ENCODE assay signal across 8 mouse cellular contexts in the genomic region with DNA sequence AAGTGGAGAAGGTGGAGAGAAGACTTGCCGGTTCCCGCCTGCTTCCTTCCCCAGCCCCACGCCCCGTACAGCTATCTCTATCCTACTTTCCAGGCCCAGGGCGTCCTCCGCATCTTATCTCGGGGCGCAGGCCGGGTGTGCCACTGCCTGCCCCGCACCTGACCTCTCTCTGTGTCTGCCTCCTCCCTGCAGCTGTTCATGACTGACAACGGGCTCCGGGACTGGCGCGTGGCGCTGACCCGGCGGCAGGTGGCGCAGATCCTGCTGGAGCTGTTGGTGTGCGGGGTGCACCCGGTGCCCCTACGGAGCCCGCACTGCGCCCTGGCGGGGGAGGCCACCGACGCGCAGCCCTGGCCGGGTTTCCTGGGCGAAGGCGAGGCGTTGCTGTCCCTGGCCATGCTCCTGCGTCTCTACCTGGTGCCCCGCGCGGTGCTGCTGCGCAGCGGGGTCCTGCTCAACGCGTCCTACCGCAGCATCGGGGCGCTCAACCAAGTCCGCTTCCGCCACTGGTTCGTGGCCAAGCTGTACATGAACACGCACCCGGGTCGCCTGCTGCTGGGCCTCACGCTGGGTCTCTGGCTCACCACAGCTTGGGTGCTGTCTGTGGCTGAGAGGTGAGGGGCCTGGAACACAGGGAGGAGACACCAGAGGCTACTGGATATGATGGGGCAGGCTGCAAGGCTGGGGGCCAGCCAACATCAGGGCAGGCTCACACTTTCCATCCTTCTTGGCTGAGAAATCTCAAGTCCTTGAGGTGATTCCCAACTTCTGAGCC. TPM values are rescaled to one million over a fixed set of nuclear protein-coding genes. Genes with fewer than 3 reads are reported as not detected.
A peak's percentile ranks its signal among the peaks of the same experiment; 100 is the strongest.
DNase-seq lines count a peak whose midpoint lies in the region; ATAC-seq and TF ChIP-seq lines count a peak whose summit lies in the region.

No protein-coding gene starts in this region.

- H3K27ac ChIP-seq in heart, adult 2 months = no peak overlapping the region
- peak overlapping the region; percentile 66 for H3K27ac ChIP-seq in limb, embryonic 10.5 days
- H3K27ac ChIP-seq in midbrain, embryonic 11.5 days (ENCODE audit: low read depth, low read length) = no peak overlapping the region

- peaks cover 3% of the 10 kb centered on the region for H3K27me3 ChIP-seq in heart, adult 2 months (ENCODE audit: control insufficient read depth, insufficient read depth, low read length)
- peaks cover 11% of the 10 kb centered on the region; the same call in 1 of the 2 replicates for H3K27me3 ChIP-seq in limb, embryonic 10.5 days (ENCODE audit: low read depth, poor library complexity, severe bottlenecking)
- H3K27me3 ChIP-seq in midbrain, embryonic 11.5 days (ENCODE audit: control insufficient read depth, insufficient read depth, low read length) = peaks cover 3% of the 10 kb centered on the region; the same call in 1 of the 2 replicates

- no peak for TF ChIP-seq POLR2A in heart, adult 2 months (IDR thresholded peaks at IDR 0.05; ENCODE audit: insufficient read depth, low read depth, low read length)

- 0 out of 2 replicates have a peak overlapping the region, but pooled peaks have one; percentile 14 for H3K9ac ChIP-seq in heart, adult 2 months (ENCODE audit: low read depth, low read length)
- peak overlapping the region; percentile 47 for H3K9ac ChIP-seq in midbrain, embryonic 11.5 days (ENCODE audit: low read length)

- peaks cover 4% of the 10 kb centered on the region for H3K4me1 ChIP-seq in heart, adult 2 months (ENCODE audit: control insufficient read depth, insufficient read depth, low read length)
- H3K4me1 ChIP-seq in limb, embryonic 10.5 days = peaks cover 56% of the 10 kb centered on the region
- H3K4me1 ChIP-seq in midbrain, embryonic 11.5 days (ENCODE audit: control insufficient read depth, insufficient read depth, low read length) = no peaks in the 10 kb centered on the region; the same call in 1 of the 2 replicates

- intact Hi-C loops in heart, adult 2 months (cut with DNase I) = no loop called here
- intact Hi-C loops in left cerebral cortex, postnatal 4 days (cut with DNase I) = no loop called here

- H3K4me2 ChIP-seq in midbrain, embryonic 11.5 days = peak overlapping the region; percentile 47

- peak; percentile 64 for TF ChIP-seq CTCF in heart, adult 2 months (IDR thresholded peaks at IDR 0.05)

- peak; percentile 53 for DNase-seq in ovary, postnatal 36 days (ENCODE audit: low spot score)
- no peak for DNase-seq in ovary, postnatal 14 days (ENCODE audit: low spot score)
- DNase-seq in cerebellum, postnatal 36 days = peak; percentile 50 to 57
- DNase-seq in heart, adult 2 months = peak; percentile 55 to 59
- peak; percentile 78 for DNase-seq in limb, embryonic 10.5 days (ENCODE audit: low spot score)
- peak; percentile 90 for DNase-seq in midbrain, embryonic 11.5 days (ENCODE audit: low spot score, missing footprints)
- DNase-seq in thymus, adult 18-20 months = peak; percentile 75 to 82
- DNase-seq in left cerebral cortex, postnatal 4 days = no peak

- H3K36me3 ChIP-seq in heart, adult 2 months (ENCODE audit: control insufficient read depth, insufficient read depth, low read length) = no peaks in the 10 kb centered on the region
- no peaks in the 10 kb centered on the region for H3K36me3 ChIP-seq in limb, embryonic 10.5 days
- no peaks in the 10 kb centered on the region for H3K36me3 ChIP-seq in midbrain, embryonic 11.5 days (ENCODE audit: control insufficient read depth, insufficient read depth, low read length)

- WGBS in heart, adult 2 months = 6% methylated on average over 49 of the region's 49 CpGs
- 10% methylated on average over 49 of the region's 49 CpGs for WGBS in limb, embryonic 10.5 days
- WGBS in midbrain, embryonic 11.5 days = 7% methylated on average over 43 of the region's 49 CpGs

- ATAC-seq in midbrain, embryonic 11.5 days (ENCODE audit: low FRiP score) = peak; percentile 73

- peak overlapping the region; percentile 24; the same call in 1 of the 2 replicates for H3K4me3 ChIP-seq in heart, adult 2 months
- peak overlapping the region; percentile 47 for H3K4me3 ChIP-seq in limb, embryonic 10.5 days
- H3K4me3 ChIP-seq in midbrain, embryonic 11.5 days (ENCODE audit: low read depth, low read length) = peak overlapping the region; percentile 21; the same call in 1 of the 2 replicates

- no peaks in the 10 kb centered on the region for H3K79me2 ChIP-seq in heart, adult 2 months (replicated peaks; ENCODE audit: control insufficient read depth, insufficient read depth, low read length)

- 0 out of 2 replicates have a peak, but pooled peaks cover 1% of the 10 kb centered on the region for H3K9me3 ChIP-seq in limb, embryonic 10.5 days (replicated peaks)
- H3K9me3 ChIP-seq in midbrain, embryonic 11.5 days (ENCODE audit: control insufficient read depth, low read length) = no peaks in the 10 kb centered on the region

- TF ChIP-seq EP300 in heart, adult 2 months (IDR thresholded peaks at IDR 0.05; ENCODE audit: insufficient read depth, low read depth, low read length) = no peak

RNA-seq across cellular contexts. Expression of a gene that starts 7.2 kb away (rescaled TPM):
- 1 to 10 TPM in 1 of 2 experiments, under 1 TPM in 1; 0.91 to 1.1 TPM for total RNA-seq in heart, adult 2 months (2021)
- 1.2 and 1.9 TPM in 2 replicates for polyA plus RNA-seq in heart, adult 2 months (2012; rRNA removed)
- polyA plus RNA-seq in limb, embryonic 10.5 days (2016; fragmentation: Nextera tagmentation; extraction: Ambion mirVana) = 3.6 and 4.0 TPM in 2 replicates
- 2.8 and 3.4 TPM in 2 replicates for polyA plus RNA-seq in midbrain, embryonic 11.5 days (2014; fragmentation: Nextera tagmentation; extraction: Ambion mirVana)
- under 1 TPM; 0.34 to 0.48 TPM for total RNA-seq in left cerebral cortex, postnatal 4 days (2021)

RNA-seq across cellular contexts. Expression of a gene that starts 22.1 kb away (rescaled TPM):
- total RNA-seq in heart, adult 2 months (2021) = 1 to 10 TPM; 5.9 to 6.6 TPM
- 19.2 and 21.4 TPM in 2 replicates for polyA plus RNA-seq in heart, adult 2 months (2012; rRNA removed)
- polyA plus RNA-seq in limb, embryonic 10.5 days (2016; fragmentation: Nextera tagmentation; extraction: Ambion mirVana) = 28.3 and 29.0 TPM in 2 replicates
- 18.7 and 20.9 TPM in 2 replicates for polyA plus RNA-seq in midbrain, embryonic 11.5 days (2014; fragmentation: Nextera tagmentation; extraction: Ambion mirVana)
- total RNA-seq in left cerebral cortex, postnatal 4 days (2021) = 10 to 100 TPM; 42.0 to 43.2 TPM

RNA-seq across cellular contexts. Expression of a gene that starts 28.3 kb away (rescaled TPM):
- total RNA-seq in heart, adult 2 months (2021) = not detected
- polyA plus RNA-seq in heart, adult 2 months (2012; rRNA removed) = not detected in 2 replicates
- polyA plus RNA-seq in limb, embryonic 10.5 days (2016; fragmentation: Nextera tagmentation; extraction: Ambion mirVana) = not detected in 2 replicates
- not detected in 2 replicates for polyA plus RNA-seq in midbrain, embryonic 11.5 days (2014; fragmentation: Nextera tagmentation; extraction: Ambion mirVana)
- not detected for total RNA-seq in left cerebral cortex, postnatal 4 days (2021)

RNA-seq across cellular contexts. Expression of a gene that starts 43.5 kb away (rescaled TPM):
- total RNA-seq in heart, adult 2 months (2021) = not detected
- polyA plus RNA-seq in heart, adult 2 months (2012; rRNA removed) = 0.35 and 0.66 TPM in 2 replicates
- not detected in 2 replicates for polyA plus RNA-seq in limb, embryonic 10.5 days (2016; fragmentation: Nextera tagmentation; extraction: Ambion mirVana)
- polyA plus RNA-seq in midbrain, embryonic 11.5 days (2014; fragmentation: Nextera tagmentation; extraction: Ambion mirVana) = 0.26 TPM in 1 of 2 replicates, not detected in the other
- under 1 TPM in 1 of 2 experiments, not detected in 1; 0.46 TPM for total RNA-seq in left cerebral cortex, postnatal 4 days (2021)

Comparison
In these comparisons a context has a peak if more than half of its experiments do, and no peak if none do; other contexts are left out.
1. DNase-seq: peak in ovary, postnatal 36 days (single experiment), cerebellum, postnatal 36 days (2 of 2), heart, adult 2 months (2 of 2), limb, embryonic 10.5 days (single experiment), midbrain, embryonic 11.5 days (single experiment) and thymus, adult 18-20 months (2 of 2); none in ovary, postnatal 14 days (single experiment) and left cerebral cortex, postnatal 4 days (single experiment).
2. Peak in every context shown above with its lines, with median percentiles within 50 percentile points of each other: H3K4me3 ChIP-seq.